Mouse (Mus musculus) ES-E14 (cell line): ENCODE data around the gene Olfr969.

Experiments used
- CHD2 ChIP-seq: IDR thresholded peaks from 2 replicates; pipeline ENCODE4 v1.6.1; 2014; ENCODE audit warnings: mild to moderate bottlenecking, low read depth, low read length, inconsistent platforms
- HCFC1 ChIP-seq: IDR thresholded peaks from 2 replicates; pipeline ENCODE4 v1.6.1; 2012; ENCODE audit warnings: low read length, inconsistent platforms, borderline replicate concordance; ENCODE audit not compliant: insufficient read depth
- MAFK ChIP-seq: IDR thresholded peaks from 2 replicates; pipeline ENCODE4 v1.6.1; 2014; ENCODE audit warnings: mild to moderate bottlenecking, low read depth, low read length, inconsistent platforms; ENCODE audit not compliant: insufficient read depth
- ZC3H11A ChIP-seq: IDR thresholded peaks from 2 replicates; pipeline ENCODE4 v1.6.1; 2012; ENCODE audit warnings: low read depth, mild to moderate bottlenecking, inconsistent platforms, low read length, borderline replicate concordance
- ZNF384 ChIP-seq: IDR thresholded peaks from 2 replicates; pipeline ENCODE4 v1.6.1; 2012; ENCODE audit warnings: low read depth, low read length, inconsistent platforms

DNA sequence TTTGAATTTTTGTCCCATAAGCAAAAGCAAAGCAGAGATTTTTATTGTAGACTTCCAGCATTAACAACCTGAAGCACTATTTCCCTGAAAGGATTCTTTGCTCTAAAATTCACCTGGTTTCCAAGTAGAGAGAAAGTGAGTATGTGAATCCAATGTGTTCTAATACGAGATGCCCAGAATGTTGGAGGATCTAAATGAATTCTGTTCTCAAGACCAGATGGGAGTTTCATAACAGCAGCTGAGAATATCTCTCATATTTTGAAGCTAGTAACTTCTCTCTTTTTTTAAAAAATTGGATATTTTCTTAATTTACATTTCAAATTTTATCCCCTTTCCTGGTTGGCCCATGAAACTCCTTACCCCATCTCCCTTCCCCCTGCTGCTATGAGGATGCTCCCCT lies 44.3 kb upstream of the Olfr969 start:
- no peak for TF ChIP-seq ZNF384
- TF ChIP-seq CHD2 = no peak
- no peak for TF ChIP-seq MAFK
- TF ChIP-seq HCFC1 = no peak
- TF ChIP-seq ZC3H11A = no peak
